Mouse (Mus musculus): ENCODE data around the gene Fbxw27. TPM values are rescaled to one million over a fixed set of nuclear protein-coding genes. Genes with fewer than 3 reads are reported as not detected.
"Not testable (repeated sequence)": the region's sequence is repeated elsewhere in the genome, so short reads cannot be mapped to it uniquely, and the experiment has no call there.

The Fbxw27 gene
- total RNA-seq (2015; ENCODE audit: low replicate concordance): not detected in 2 replicates
- total RNA-seq (2017; ENCODE audit: low replicate concordance): not detected in 2 replicates

GRCm38 (mm10) chr9:109790570-109790969 lies at the start of gene Fbxw27:
Fbxw27 (minus strand) TSS chr9:109790670.
- ATAC-seq (replicated peaks; ENCODE audit: low FRiP score, poor library complexity, severe bottlenecking): not testable (repeated sequence)

GRCm38 (mm10) chr9:109833088-109833412 lies 42.6 kb upstream of the Fbxw27 start:
- 0 out of 2 replicates have a peak, but pooled peaks have one; percentile 9 for ATAC-seq (replicated peaks; ENCODE audit: low FRiP score, poor library complexity, severe bottlenecking)

- ATAC-seq (replicated peaks; ENCODE audit: low FRiP score, poor library complexity, severe bottlenecking): peak; percentile 97
Observed at GRCm38 (mm10) chr9:109832391-109833087, 42.1 kb upstream of the Fbxw27 start, which contains the start of gene Nme6. Nme6 (plus strand) TSS chr9:109832749.

GRCm38 (mm10) chr9:109826181-109826580 lies 35.7 kb upstream of the Fbxw27 start:
- no peak for ATAC-seq (replicated peaks; ENCODE audit: low FRiP score, poor library complexity, severe bottlenecking)

GRCm38 (mm10) chr9:109825739-109826138 lies 35.3 kb upstream of the Fbxw27 start:
- no peak; the same call in 1 of the 2 replicates for ATAC-seq (replicated peaks; ENCODE audit: low FRiP score, poor library complexity, severe bottlenecking)

GRCm38 (mm10) chr9:109816341-109816740 lies 25.9 kb upstream of the Fbxw27 start:
- no peak for ATAC-seq (replicated peaks; ENCODE audit: low FRiP score, poor library complexity, severe bottlenecking)

GRCm38 (mm10) chr9:109813424-109813823 lies 23.0 kb upstream of the Fbxw27 start:
- ATAC-seq (replicated peaks; ENCODE audit: low FRiP score, poor library complexity, severe bottlenecking): no peak

- no peak for ATAC-seq (replicated peaks; ENCODE audit: low FRiP score, poor library complexity, severe bottlenecking)
Observed at GRCm38 (mm10) chr9:109811980-109812379, 21.5 kb upstream of the Fbxw27 start, which contains the start of gene Spink8. Spink8 (plus strand) TSS chr9:109812280.

- no peak for ATAC-seq (replicated peaks; ENCODE audit: low FRiP score, poor library complexity, severe bottlenecking)
Observed at GRCm38 (mm10) chr9:109807898-109808297, 17.4 kb upstream of the Fbxw27 start.

- no peak for ATAC-seq (replicated peaks; ENCODE audit: low FRiP score, poor library complexity, severe bottlenecking)
Observed at GRCm38 (mm10) chr9:109806695-109807293, 16.3 kb upstream of the Fbxw27 start.

GRCm38 (mm10) chr9:109806260-109806659 lies 15.8 kb upstream of the Fbxw27 start:
- no peak for ATAC-seq (replicated peaks; ENCODE audit: low FRiP score, poor library complexity, severe bottlenecking)

GRCm38 (mm10) chr9:109805596-109805995 lies 15.1 kb upstream of the Fbxw27 start:
- ATAC-seq (replicated peaks; ENCODE audit: low FRiP score, poor library complexity, severe bottlenecking): not testable (repeated sequence)

- ATAC-seq (replicated peaks; ENCODE audit: low FRiP score, poor library complexity, severe bottlenecking): no peak
Observed at GRCm38 (mm10) chr9:109798051-109798450, 7.6 kb upstream of the Fbxw27 start.

- no peak for ATAC-seq (replicated peaks; ENCODE audit: low FRiP score, poor library complexity, severe bottlenecking)
Observed at GRCm38 (mm10) chr9:109795811-109796210, 5.3 kb upstream of the Fbxw27 start.

GRCm38 (mm10) chr9:109795221-109795620 lies 4.8 kb upstream of the Fbxw27 start:
- no peak for ATAC-seq (replicated peaks; ENCODE audit: low FRiP score, poor library complexity, severe bottlenecking)

- ATAC-seq (replicated peaks; ENCODE audit: low FRiP score, poor library complexity, severe bottlenecking): not testable (repeated sequence)
Observed at GRCm38 (mm10) chr9:109766841-109767240, 23.6 kb downstream of the Fbxw27 start.

GRCm38 (mm10) chr9:109745989-109746388 lies 44.5 kb downstream of the Fbxw27 start, which contains the start of gene Fbxw26:
Fbxw26 (minus strand) TSS chr9:109746089.
- not testable (repeated sequence) for ATAC-seq (replicated peaks; ENCODE audit: low FRiP score, poor library complexity, severe bottlenecking)
